Mouse (Mus musculus) CD8-positive naive resting alpha-beta T cell, adult 2 months (primary cell): Measurements from ENCODE around the gene B3gnt8.

ENCODE experiments used
- DNase-seq, 2 experiments: peaks; one replicate each; pipeline ENCODE4 v3.0.0; 2022; ENCODE audit warnings: low read depth in 2 of 2, low spot score in 2 of 2

B3gnt8 gene

DNA sequence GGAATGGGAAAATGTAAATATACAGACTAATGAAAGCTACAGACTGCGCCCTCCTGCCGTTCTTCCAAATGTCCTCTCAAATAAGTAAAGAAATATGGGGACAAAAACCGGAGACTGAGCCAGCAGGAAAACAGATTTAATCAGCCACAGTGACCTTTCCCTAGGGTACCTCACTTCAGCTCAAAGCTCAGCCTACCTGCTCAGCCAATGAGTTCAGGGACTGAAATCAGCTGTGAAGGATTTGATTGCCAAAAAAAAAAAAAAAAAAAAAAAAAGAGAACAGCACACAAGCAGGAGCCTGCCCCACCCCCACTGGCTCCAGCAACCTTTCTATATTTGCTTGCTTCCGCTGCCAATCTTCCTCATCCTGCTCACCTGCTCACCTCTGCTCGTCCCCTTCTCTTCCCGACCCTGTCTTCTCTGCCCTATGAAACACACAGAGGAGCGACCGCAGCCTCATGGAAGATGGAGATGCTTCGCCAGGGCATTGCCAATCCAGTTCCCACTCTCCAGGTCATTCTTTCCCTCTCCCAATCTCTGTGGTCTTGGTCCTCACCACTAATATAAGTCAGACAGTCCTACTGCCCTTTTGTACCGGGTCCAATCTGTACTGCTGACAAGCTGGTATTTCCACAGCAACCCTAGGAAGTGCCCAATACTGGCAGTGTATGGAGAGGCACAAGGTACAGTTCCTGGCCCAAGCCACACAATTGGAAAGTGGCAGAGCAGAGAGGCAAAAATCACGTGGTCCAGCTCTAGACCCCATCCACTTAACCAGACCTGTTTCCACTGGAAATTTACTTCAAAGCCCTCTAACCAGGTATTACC, 29.4 kb downstream of the B3gnt8 start:
- DNase-seq: no peak

DNA sequence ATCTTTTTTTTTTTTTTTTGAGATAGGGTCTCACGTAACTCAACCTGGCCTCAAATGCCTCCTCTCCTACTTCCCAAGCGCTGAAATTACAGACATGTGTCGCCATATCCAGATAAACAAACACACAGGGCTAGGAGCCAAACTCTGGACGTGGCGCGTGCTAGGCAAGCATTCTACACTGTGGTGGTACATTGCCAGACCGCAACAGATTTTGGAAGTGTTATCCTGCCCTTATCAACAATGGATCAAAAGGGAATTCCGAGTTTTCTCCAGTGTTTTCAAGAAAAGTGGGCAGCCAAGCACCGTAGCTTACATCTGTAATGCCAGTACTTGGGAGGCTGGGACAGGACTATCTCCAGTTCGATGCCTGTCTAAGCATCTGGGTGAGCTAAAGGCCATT, 31.3 kb downstream of the B3gnt8 start:
- DNase-seq: no peak

DNA sequence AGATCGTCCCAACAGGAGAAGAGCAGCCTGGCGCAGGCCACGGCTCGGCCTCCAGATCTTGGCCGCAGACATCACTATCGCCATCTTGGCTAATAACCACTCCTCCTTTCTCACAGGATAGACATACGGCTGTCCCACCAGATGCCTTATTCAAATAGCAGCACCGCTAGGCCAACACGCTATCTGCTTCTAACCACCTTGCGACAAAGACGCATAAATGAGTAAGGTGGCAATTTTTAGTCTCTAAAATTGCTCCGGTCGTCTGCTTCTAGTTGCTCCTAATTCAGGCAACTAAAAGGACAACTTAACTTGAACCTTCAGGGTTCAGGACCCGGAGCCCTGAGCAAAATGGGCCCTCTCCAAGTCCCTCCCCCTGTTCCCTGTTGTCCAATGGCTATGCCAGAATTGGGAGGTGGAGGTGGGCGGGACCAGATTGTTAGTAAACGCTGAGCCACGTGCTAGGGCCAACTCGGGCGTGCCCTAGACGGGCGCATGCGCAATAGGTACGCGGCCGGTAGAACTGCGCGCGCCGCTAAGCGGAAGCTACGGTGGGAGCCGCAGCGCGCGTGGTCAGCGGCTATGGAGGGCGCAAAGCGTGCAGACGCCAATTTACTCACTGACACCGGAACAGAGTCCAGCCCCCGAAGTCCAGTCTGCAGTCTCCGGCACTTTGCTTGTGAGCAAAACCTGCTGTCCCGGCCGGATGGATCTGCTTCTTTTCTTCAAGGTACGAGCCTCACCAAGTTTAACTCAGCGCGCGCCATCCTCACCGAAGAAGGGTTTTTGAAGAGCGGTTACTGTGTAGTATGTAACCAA, 32.4 kb downstream of the B3gnt8 start, which contains the start of the genes Bckdha and Exosc5:
Gene Bckdha (minus strand): TSS at position 325 of the 816 bp plus-strand sequence.
Gene Exosc5 (plus strand): TSS at position 508 of the 816 bp plus-strand sequence.
- DNase-seq: peak; percentile 97 to 98

DNA sequence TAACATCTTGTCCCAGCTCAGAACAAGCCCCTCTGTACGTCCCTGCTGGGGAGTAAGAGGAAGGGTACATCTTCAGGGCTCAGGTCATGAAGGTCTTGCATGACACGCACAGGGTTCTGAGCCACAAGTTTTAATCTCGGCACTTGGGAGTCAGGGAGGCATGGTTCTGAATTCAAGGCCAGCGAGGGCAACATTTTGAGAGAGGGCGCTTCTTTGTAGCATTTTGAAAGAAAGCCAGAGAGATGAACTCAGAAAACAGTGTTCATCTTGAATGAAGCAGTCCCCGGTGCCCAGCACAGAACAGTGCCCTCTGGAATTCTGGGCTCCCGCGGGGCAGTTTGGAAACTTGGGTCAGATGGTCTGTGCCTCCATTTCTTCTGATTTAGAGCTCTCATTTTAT, 39.9 kb downstream of the B3gnt8 start:
- no peak for DNase-seq

DNA sequence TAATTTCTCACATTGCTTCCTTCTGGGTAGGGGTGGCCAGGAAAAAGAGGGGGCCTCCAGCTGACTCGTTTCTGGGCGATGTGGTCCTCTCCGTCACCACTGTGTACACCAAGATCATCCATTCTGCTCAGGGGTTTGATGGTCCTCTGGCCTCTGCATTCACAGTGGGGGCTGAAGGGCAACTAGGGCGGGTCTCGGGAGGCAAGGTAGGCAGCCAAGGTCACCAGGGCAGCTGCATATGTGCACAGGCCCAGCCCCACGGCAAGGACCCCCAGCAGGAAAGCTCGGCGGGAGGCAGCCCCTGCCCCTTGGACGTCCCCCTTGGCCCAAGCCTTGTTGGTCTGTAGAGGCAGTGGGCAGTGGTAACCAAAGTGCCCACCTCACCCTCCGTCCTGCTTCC, 42.7 kb downstream of the B3gnt8 start:
- DNase-seq: no peak

DNA sequence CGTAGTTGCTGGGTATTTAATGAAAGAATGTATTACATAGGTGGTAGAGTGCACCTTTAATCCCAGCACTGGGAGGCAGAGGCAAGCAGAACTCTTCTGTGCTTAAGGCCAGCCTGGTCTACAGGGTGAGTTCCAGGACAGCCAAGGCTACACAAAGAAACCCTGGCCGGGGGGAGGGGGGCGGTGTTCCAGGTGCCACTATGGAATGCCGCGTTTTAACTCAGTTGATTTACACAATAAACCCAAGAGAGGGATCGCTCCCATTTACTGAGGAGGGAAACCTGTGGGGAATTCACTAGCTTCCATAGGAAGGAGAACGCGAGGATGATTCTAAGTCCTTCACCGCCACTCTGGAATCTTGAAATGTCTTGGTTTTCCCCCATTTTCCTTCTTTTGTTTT, 43.2 kb downstream of the B3gnt8 start:
- no peak for DNase-seq

DNA sequence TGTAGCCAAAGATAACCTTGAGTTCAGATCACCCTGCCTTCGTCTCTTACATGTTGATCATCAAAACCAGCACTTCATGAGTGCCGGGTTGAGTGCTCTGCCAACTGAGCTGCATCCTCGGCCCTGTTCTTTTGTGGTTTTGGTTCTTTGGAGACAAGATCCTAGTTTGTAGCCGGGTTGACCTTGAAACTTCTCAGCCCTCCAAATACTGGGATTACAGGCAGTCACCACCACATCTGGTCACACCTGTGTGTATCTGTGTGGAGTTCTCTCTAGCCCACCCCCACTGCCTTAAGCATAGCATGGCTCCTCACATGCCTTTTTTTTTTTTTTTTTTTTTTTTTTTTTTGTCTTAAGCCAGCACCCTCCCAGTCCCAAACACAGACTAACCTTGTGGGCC, 43.6 kb downstream of the B3gnt8 start:
- DNase-seq: no peak

DNA sequence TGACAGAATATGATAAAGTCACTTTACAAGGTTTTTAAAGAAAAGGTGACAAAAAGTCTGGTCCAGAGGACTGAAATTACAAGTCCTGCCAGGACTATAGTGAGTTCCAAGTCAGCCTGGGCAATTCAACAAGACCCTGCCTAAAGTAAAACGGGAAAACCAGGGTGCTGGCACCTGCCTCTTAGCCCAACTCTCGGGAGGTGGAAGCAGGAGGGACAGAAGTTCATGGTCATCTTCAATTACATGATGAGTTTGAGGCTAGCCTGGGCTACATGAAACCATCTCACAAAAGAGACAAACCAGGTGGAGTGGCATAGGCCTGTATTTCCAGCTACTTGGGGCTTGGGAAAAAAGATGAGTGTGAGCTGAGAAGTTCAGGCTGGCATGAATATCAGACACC, 45.2 kb downstream of the B3gnt8 start:
- DNase-seq: no peak

DNA sequence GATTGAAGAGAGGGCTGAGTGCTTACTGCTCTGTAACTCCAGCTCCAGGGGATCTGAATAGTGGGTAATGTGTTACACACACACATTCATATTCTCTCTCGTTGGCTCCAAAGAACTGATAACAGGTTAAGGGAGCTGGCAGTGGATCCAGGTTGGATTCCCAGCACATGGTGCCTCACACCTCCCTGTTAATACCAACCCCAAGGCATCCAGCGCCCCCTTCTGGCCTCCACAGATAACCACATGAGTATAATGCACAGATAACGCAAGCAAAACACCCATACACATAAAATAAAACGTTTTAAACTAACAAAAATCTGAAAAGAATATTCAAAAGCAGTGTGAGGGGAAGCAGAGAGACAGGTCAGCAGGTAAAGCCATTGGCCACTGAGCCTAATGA, 46.0 kb downstream of the B3gnt8 start:
- DNase-seq: no peak

DNA sequence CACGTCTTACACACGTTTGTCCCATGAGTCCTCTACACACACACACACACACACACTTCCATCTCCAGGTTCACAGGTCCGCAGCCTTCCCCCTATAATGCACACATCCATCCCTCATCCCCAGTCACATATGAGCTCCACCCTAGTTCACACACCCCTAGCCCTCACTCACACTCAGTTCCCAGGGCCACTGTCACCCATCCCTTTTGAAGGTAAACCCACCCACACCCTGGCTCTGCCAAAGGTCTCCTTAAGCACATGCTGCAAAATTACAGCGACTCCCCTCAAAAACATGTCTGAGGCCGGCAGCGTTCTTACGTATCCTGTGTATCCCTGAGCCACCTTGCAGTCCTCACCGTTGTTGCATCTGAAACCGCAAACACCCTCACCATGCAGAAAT, 47.8 kb downstream of the B3gnt8 start:
- no peak for DNase-seq

DNA sequence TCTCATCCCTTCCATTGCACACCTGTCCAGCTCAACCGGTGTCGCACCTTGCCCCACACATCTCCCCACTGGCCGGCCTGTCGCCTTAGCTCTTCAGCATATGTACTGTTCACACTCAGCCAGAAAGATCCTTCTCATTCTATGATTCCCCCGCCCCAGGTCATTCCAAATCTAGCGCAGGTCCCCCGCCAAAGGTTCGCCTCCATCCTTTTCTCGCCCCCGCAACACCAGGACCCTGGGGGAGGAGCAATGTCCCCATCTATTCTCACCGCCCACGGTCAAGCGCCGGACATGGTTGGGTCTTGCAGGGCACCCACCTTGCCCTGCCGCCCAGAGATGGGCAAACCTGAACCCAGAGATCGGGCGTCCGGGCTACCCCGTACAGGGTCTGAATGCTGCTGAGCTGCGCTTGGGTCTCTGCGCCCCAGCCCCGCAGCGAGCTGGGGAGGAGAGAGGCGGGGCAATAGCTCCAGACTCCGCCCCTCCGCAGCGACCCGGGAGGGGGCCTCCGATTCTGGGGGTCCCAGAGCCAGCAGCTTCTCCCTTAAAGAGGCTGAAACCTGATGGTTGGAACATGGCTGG, 48.4 kb downstream of the B3gnt8 start, which contains the start of gene Tmem91:
Gene Tmem91 (minus strand): TSS at position 448 of the 582 bp plus-strand sequence.
- no peak for DNase-seq

DNA sequence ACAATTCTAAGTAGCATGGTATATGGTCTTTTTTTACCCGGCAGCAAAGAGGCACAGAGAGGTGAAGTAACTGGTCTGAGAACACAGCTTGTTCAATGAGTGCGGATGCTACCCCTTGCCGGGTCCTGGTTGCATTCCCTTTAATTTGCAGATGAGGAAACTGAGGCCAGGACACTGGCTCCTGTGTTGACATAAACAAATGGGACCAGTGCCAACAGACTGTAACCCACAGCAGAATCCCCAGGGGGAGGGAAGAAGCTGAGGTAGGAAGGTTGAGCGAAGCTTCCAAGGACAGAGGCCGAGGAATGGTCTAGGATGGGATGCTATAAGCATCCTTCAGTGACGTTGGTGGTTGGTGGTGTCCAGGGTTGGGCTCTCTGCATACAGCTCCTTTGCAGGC, 49.0 kb downstream of the B3gnt8 start:
- DNase-seq: no peak

DNA sequence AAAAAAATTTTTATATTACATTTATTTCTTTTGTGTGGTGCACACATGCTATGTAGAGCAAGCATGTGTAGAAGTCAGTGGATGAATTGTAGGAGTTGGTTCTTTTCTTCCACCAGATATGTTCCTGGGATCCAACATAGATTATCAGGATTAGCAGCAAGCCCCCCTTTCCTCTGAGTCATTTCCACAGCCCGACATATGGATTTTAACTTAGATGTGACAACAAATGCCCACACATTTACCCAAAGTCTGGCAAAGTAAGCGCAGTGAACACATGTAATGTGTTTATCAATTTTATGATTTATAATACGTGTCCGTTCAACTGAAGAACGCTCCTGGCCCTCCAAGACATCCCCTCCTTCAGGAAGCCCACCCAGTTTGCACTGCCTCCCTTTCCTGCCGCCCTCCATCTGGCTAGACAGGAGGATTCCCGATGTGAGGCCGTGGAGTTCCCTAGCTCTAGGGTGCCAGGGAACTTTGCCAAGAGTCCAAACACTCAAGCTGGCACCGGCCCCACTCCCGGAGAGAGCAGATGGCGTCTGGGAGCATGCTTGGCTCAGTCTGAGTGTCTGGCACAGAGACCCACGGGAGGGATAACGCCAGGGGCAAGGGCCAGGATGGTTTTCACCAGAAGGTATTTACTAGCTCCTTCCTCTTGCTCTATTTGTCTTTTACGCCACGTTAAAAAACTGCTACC, 49.8 kb downstream of the B3gnt8 start:
- DNase-seq: no peak

DNA sequence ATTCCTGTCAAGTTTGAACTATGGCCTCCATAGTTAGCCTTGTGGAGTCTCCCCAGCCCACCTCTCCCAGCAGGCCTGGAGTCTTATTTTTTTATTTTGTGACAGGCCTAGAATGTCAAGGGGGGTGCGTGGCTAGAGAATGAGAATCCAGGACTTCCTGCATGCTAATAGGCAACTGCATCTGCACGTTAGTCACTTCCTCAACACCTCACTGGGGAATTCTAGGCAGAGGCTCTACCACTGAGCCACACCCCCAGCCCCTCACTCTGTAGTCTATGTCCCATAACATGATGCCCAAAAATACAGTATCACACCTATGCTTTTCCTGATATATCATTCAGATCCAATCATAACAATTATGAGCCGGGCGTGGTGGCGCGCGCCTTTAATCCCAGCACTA, 50.6 kb downstream of the B3gnt8 start:
- no peak for DNase-seq

DNA sequence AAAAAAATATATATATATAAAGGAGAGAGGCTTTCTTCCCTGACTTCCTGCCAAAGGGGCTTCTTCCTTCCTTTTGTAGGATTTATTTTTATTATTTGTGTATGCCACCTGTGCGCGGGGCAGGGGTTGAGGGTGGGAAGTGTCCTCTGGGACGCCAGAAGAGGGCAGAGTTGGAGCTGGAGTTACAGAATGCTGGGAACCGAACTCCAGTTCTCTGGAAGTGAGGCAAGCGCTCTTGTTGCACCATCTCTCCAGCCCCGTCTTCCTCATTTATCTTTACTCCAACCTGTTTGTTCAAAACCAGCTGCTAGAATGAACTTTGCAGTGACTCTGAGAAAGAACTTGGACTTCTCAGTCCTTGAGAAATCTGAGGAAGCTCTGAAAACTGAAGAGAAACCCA, 53.5 kb downstream of the B3gnt8 start:
- DNase-seq: no peak

DNA sequence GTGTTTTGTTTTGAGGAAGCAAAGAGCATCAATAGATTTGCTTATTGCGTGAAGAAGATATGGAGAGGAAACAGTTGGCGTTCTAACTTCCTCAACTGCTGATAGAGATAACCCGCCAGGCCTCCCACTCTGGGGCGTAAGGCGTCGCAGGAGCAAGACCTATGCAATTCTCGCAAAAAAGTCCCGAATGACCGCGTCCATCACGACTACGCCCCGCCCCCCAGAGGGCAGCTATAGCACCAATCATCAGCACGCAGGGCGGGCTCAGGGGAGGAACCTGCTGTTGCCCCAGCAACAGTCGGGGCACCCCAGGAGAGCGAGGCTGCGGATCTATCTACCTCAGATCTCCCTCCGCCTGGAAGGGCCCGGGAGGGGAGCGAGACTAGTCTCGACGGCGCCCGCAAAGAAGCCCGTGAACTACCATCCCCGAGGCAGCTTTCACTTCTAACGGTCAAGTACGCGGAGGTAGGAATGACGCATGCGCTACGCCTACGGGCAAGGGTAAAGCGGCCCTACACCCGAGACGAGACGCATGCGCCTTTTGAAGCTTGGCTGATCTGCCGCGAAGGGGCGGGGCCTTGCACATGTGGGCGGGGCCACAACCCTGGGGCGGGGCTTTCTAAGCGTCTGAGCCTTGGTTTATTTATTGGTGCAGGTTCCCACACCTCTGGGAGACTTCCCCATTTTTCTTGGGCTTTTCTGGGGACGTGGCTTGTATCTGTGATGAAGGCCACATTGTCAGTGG, 54.2 kb downstream of the B3gnt8 start, which contains the start of gene B9d2:
Gene B9d2 (plus strand): TSS at position 267 of the 745 bp plus-strand sequence.
- peak; percentile 93 to 96 for DNase-seq

DNA sequence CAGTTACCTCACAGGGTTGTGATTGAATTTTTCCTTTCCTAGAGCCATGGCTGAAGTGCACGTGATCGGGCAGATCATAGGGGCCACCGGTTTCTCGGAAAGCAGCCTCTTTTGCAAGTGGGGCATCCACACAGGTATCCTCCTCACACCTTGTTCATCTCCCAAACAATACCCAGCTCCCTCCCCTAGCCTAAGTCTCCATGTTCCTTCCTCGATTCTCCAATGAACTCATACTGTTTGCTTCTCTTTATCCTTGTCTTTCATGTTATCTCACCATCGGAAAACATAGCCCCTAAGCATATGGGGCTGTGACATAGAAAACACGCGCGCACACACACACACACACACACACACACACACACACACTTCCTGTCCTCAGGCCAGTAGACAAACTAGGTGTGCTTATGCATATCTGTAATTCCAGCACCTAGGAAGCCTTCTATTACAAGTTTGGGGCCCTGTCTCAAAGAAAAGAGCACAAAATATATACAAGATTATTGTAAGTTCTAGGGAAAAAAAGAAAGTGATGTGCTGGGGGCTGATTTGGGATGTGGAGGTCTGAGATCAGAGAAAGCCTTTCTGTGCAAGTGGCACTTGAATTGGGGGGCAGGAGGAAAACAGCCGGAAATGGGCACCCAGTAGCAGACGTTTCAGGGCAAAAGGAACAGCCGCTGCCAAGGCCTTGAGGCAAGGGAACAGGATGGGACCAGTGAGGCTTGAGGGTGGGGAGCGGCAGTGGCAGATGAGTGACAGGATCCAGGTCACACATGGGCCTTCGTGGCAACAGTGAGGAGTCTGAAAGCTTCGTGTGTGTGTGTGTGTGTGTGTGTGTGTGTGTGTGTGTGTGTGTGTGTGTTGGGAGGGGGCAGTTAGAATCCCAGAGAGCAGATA, 55.1 kb downstream of the B3gnt8 start:
- peak; percentile 39 to 48 for DNase-seq

DNA sequence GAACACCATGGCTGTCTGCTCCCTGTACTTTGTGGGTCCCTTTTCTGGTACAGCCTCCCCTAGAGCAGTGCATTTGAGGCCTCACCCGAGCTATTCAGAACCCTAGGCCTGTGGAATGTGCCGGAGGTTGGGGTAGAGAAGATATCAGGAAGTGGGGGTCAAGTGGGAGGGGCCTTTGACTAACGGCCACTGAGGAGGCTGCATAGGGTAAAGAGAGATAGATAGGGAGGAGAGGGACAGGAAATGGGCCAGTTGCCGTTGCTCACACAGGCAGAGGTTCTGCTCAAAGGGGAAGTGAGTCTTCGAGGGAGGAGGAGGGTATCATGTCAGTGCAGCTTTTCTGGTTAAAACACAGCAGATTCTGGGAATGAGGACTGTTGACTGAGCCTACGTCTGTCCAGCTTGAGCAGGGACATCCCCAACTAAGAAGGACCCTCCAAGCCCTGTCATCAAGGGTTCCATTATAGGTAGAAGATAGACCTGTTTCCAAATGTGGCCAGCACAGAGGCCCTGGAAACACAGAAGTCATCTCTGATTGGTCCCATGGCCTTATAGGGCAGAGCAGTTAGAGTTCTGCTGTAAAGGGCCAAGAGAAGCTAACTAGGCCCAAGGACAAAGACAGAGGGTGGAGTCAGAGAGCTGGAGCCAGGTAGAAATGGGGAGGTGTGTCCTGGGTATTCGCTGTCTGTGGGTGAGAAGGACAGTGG, 57.2 kb downstream of the B3gnt8 start:
- peak; percentile 16 to 40 for DNase-seq

DNA sequence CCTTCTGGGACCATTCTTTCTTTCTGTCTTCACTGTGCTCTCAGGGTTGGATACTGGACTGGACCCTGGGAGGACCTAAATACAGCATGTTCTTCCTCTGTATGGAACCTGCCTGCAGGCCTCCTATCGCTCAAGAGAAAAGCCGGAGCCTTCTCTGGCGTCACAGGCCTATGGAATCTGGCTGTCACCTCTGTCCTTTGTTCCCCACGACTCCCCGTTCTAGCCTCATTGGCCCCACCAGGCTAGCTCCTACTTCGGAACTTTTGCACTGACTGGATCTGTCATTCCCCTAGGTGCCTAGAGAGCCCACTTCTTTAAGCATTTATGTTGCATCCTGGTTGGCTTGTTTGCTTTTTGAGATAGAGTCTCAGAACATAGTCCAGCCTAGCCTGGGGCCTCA, 58.2 kb downstream of the B3gnt8 start:
- no peak for DNase-seq
